Mouse (Mus musculus): ENCODE data around the gene Fbxo30. TPM values are rescaled to one million over a fixed set of nuclear protein-coding genes. Genes with fewer than 3 reads are reported as not detected.
A peak's percentile ranks its signal among the peaks of the same experiment; 100 is the strongest.

The Fbxo30 gene
- total and polyA plus RNA-seq, 3 experiments: 2.7 to 55.6 (median 26.9) TPM

DNA sequence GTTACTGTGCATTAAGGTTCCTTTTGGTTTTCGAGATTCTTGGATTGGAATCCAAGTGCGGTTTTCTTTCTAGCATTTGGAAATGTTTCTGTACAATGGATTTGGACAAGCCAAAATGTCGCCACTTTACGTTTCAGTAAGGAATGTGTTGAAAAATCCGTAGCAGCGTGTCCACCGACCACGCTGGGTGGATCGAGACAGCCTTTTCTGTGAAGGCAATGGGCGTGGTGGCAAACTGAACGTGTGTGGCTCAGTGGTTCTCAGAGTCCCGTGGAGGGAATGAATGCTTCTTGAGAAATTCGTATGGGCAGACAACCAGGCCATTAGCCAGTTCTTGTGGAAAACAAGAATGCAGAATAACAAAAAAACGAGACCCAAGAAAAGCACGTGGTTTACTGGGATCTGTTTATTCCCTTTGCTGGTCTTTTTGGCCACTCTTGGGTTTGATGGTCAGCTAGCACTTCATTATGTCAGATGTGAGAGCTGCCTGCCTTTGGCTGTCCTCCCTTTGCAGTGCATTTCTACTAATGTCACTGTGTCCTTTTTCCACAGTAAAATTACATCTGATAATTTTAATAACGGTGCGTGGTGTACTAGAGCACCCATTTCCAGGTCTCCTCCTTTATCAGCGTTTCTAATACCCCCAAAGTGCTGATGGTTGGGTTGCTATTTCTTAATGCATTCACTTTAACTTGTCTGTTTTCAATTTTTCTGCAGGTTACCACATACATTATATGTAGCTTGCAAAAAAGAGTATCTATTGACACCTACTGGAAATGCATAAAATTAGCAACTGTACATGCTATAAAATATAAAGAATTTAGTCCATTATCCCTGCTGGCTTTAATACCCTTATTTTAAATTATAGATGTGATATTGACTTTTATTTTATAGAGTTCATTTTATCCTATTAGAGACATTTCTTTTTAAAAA lies 63.7 kb downstream of the Fbxo30 start:
- Histone ChIP-seq H3K36me3 (replicated peaks) (no peaks in the 10 kb centered on the region), H3K4me1 (ENCODE audit: insufficient read depth, low read depth, low read length) (peaks cover 33% of the 10 kb centered on the region), H3K27me3 (ENCODE audit: insufficient read depth, low read length) (no peaks in the 10 kb centered on the region), H3K9me3 (replicated peaks) (no peaks in the 10 kb centered on the region), H3K4me3 (ENCODE audit: low read depth, low read length) (peak overlapping the region; percentile 62)
- no peak for TF ChIP-seq GATA1 (IDR thresholded peaks at IDR 0.05; ENCODE audit: borderline replicate concordance, low read length)
- TF ChIP-seq POLR2AphosphoS5 (IDR thresholded peaks at IDR 0.05; ENCODE audit: insufficient replicate concordance, low read depth, low read length): no peak
- no peak for TF ChIP-seq CTCF (IDR thresholded peaks at IDR 0.05; ENCODE audit: low read depth, low read length)
- TF ChIP-seq TAL1 (conservative IDR thresholded peaks at IDR 0.05; ENCODE audit: low read depth, low read length): no peak
- TF ChIP-seq GATA2 (IDR thresholded peaks at IDR 0.05; ENCODE audit: borderline replicate concordance, low read depth, low read length): no peak
- DNase-seq (ENCODE audit: low spot score): no peak
- 0 out of 2 replicates have a peak, but pooled peaks have one; percentile 37 for ATAC-seq (ENCODE audit: extremely low read depth, insufficient number of reproducible peaks, low FRiP score, poor library complexity, severe bottlenecking)

Other genes starting within 250 kb of the Fbxo30 start
- gene Grm1, start 199.0 kb upstream of the Fbxo30 start, total RNA-seq (2014; fragmentation: Nextera tagmentation): not detected in 2 replicates
- gene Grm1, start 199.0 kb upstream of the Fbxo30 start, total RNA-seq (2017): 0.29 and 0.66 TPM in 2 replicates
- gene Grm1, start 199.0 kb upstream of the Fbxo30 start, polyA plus RNA-seq (2012): not detected in 2 replicates
- gene Shprh, start 131.9 kb upstream of the Fbxo30 start, total RNA-seq (2014; fragmentation: Nextera tagmentation): 45.5 and 49.6 TPM in 2 replicates
- gene Shprh, start 131.9 kb upstream of the Fbxo30 start, total RNA-seq (2017): 39.4 and 39.7 TPM in 2 replicates
- 3.6 and 5.4 TPM in 2 replicates for gene Shprh, start 131.9 kb upstream of the Fbxo30 start, polyA plus RNA-seq (2012)
- gene Epm2a, start 62.1 kb downstream of the Fbxo30 start, total RNA-seq (2014; fragmentation: Nextera tagmentation): 4.2 and 4.9 TPM in 2 replicates
- 14.9 and 15.0 TPM in 2 replicates for gene Epm2a, start 62.1 kb downstream of the Fbxo30 start, total RNA-seq (2017)
- 1.6 and 1.7 TPM in 2 replicates for gene Epm2a, start 62.1 kb downstream of the Fbxo30 start, polyA plus RNA-seq (2012)